Mouse (Mus musculus): Measurements from ENCODE around the gene Extl2.

Gene Extl2

DNA sequence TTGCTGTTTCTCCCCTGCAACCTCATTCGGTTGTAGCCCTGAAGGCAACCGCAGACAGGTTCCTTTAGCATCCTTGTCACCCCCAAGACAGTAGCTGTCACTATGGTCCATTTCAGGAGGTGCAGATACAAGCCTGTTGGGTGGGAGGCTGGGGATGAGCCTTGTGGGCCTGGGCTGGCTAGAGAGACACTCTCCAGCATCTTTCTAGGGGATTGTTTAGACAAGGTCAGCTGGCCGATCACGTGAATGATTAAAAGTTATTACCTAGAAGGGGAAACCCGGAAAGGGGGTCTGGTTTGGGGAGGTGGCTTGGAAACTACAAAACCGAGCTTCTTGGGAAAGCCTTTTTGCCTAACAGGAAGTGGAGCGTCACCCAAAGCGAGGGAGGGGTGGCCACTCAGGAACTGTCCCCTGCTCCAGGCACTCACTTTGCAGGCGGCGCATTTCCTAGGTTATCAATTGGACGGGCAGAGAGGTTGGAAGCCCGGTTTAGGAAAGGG, 729 bp downstream of the Extl2 start:
- DNase-seq (ENCODE audit: low spot score in 2 of 2) = peak; percentile 66 to 68

DNA sequence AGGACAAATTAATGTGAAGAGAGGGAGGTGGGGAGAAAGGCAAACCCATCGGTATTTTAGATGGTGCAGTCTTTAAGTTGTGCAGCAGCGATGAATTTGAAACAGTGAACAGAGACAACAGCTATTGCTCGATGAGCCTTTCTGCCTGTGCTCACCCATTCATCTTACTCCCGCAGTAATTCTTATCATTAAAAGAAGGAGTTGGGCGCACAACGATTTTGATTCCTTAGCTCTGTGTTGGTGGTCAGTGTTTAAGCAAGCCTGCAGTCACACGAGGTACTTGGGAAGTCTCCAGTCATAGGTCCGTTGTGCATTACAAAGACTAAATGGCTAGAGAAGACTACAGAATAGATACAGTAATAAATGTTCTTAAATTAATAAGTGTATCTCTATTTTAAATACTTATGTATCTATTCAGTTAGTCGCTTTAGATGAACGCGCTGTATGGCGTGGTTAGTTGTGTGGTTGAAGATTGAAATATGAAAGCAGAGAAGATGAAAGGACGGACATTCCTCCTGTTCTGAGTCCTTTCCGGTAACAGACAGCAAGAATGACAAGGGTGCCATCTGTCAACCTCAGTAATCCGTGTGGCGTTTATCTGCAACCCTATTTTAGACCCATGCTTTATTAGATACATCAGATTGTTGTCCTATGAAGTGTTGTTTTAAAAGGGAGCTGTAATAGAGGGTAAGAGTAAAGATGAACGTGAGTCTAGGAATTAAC, 2.5 kb downstream of the Extl2 start:
- DNase-seq (ENCODE audit: low spot score in 2 of 2) = no peak

DNA sequence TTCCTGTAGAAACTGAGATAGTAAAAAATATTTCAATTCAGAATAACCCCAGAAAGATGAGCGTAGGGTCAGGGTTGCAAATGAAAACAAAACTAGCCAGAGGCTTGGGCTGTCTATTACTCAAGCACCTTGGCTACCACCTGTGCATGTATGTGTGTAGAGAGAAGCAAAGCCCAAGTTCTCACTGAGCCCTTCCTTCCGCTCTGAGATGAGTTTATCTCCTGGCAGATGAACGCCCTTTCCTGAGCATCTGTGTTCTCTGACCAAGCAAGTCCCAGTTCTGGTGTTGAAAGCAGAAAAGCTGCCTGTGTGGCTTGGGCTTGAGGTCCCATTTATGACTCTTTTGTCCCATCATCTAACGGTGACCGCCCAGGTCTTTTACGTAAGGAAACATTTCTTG, 7.6 kb downstream of the Extl2 start:
- no peak for DNase-seq (ENCODE audit: low spot score in 2 of 2)

DNA sequence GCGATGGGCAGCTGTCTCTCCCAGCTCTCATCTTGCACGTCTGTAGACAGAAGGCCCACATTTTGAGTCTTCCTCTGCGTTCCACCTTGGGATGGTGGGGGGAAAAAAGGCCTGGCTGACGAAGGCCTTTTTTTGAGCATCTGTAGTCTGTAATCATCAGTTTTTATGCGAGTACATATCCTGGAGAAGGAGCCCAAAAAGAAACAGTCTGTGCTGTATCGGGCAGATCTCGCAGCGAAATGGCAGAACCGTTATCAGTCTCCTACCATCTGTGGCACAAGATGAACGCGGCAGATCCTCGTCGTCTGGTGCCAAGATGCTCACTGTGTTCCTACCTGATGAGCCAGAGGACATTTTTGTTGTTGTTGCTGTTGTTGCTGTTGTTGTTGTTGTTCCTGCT, 8.9 kb downstream of the Extl2 start:
- no peak for DNase-seq (ENCODE audit: low spot score in 2 of 2)

DNA sequence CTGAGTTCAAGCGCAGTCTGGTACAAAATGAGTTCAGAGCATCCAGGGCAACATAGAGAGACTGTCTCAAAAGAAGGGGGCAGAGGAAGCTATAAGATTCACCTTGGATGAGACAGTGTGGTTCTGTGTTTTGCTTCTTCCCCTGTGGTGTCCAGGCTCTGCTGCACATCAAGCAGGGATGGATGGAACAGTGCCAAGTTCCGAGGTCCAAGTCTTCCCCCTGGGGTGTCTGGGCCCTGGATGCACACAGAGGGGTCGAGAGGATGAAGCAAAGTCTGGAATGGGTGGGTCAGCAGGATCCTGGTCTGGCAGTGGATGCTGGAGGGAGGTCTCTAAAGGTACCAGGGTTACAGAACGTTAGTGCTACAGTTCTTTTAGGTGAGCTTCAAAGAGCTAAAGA, 11.3 kb downstream of the Extl2 start:
- DNase-seq (ENCODE audit: low spot score in 2 of 2) = no peak

DNA sequence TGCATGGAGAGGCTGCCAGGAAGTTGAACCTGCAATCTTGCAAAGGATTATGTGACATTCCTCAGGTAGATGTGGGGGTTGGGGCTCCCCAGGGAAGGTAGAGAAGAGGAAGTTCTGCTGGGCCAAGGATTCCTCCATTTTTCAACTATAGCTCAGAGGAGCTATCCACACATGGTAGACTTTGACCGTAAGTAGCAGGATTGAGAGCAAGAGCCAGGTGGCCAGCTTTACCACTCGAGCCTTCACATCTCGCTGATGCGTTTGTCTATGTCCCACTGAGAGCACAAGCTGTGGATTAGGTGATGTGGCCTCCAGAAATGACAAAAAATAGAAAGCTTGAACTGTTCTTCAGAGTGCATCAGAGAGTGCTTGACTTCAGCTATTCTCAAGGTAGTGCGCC, 11.9 kb downstream of the Extl2 start:
- DNase-seq (ENCODE audit: low spot score in 2 of 2) = no peak

DNA sequence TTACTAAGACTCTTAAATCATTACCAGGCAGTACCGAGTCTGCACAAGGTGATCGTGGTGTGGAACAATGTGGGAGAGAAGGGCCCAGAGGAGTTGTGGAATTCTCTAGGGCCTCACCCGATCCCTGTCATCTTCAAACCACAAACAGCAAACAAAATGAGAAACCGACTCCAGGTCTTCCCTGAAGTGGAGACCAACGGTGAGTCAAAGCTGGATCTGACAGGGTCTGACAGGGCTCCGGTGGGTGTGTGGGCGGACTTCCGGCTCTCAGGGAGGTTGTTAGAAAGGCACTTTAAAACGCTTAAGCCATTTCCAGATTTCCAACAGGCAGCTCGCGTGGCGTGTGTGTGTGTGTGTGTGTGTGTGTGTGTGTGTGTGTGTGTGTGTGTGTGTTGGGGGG, 17.0 kb downstream of the Extl2 start:
- no peak for DNase-seq (ENCODE audit: low spot score in 2 of 2)

DNA sequence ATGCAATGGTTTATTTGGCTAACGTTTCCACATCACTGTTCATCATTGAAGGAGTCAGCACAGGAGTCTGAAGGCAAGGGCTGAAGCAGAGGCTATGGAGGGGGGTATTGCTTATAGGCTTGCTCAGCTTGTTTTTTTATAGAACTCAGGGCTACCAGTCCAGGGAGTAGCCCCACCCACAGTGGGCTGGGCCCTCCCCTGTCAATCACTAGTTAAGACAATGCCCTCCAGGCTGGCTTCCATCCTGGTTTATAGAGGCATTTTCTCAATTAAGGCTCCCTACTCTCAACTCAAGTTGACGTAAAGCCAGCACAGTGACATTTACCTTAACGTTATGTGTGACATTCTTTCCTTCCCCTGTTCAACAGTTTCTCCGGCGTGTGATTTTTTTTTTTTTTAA, 17.4 kb downstream of the Extl2 start:
- DNase-seq (ENCODE audit: low spot score in 2 of 2) = no peak

DNA sequence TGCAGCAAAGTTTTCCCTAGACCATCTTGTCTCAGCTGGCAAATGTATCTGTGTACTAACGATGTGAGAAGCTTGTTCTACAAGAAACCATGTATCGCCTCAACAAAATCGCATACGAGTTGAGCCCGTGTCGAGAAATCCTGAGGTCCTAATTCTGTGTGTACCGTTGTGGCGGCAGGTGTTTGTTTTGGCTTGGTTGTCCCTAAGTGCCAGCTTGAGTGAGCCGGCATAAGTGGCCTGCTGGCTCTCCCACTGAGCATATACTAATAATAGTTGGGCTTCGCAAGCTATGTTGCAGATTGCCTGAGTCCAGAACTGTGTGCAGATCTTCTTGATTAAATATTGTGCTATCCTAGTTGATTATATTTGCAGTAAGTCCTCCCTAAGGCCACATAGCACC, 18.4 kb downstream of the Extl2 start:
- no peak for DNase-seq (ENCODE audit: low spot score in 2 of 2)

DNA sequence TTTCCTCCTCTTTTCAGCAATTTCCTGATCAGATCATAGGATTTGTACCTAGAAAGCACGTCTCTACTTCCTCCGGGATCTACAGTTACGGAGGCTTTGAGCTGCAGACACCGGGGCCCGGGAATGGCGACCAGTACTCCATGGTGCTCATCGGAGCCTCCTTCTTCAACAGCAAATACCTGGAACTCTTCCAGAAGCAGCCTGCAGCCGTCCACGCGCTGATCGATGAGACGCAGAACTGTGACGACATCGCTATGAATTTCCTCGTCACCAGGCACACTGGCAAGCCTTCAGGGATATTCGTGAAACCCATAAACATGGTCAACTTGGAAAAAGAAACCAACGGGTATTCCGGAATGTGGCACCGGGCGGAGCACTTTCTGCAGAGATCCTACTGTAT, 19.7 kb downstream of the Extl2 start:
- DNase-seq (ENCODE audit: low spot score in 2 of 2) = no peak

DNA sequence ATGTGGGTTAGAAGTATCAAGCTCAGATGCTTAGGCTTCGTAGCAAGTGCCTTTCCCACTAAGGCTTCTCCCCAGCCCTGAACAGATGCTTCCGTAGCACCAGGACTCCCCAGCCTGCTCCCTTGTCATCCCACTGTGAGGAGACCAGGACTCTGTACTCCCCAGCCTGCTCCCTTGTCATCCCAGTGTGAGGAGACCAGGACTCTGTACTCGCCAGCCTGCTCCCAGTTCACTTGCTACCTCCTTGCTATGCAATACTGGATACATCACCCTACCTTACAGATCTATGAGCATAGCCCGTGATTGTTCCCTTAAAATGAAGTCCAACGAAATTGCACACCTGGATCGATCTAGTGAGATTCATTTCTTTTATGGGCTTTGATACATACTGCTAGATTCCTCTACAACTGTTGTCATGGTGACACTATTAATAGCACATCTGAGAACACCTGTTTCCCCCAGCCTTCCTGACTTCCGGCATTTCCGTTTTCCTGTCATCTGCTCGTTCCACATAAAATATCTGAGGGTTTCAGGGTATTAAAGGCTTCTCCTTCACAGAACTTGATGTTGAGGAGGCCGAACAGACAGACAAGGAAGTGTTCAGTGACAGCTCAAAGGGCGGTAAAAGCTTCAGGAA, 23.0 kb downstream of the Extl2 start:
- DNase-seq (ENCODE audit: low spot score in 2 of 2) = no peak

DNA sequence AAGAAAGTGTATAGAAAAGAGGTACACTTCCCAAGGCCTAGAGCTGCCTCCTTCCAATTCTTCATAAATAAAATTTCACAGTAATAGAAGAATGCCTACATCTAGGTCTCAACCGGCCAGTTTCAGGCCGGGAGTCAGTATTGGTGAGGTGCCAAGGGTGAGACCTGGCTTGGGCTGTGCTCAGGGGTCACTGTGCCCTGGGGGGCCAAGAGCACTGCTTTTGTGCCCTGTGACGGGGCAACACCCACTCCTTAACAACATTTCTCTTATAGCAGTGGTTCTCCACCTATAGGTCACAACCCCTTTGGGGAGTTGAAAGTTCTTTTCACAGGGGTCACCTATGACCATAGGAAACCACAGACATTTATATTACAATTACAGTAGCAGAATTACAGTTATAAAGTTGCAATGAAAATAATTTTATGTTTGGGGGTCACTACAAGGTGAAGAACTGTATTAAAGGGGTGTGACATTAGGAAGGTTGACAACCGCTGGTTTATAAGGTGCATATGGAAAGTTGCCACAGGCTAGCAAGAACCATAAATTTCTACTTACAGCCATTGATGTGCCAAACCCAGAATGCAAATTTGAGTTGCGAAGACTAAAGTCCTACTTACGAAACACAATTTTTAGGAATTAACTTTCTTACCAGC, 26.1 kb downstream of the Extl2 start:
- DNase-seq (ENCODE audit: low spot score in 2 of 2) = no peak

DNA sequence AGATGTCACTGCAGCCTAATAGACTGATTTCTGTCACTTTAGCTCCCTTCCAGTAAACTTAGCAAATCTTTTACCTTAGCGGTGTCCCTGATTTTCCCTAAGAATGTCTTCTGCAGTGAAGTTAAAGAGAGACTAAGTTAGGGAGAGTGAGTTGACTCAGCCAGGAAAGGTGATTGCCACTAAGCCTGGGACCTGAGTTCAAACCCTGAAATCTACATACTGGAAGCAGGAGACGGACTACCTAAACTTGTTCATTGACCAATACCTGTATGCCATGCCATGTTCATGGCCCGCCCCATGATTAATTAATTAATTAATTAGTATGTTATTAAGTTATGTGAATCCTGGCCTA, 26.6 kb downstream of the Extl2 start:
- DNase-seq (ENCODE audit: low spot score in 2 of 2) = no peak

DNA sequence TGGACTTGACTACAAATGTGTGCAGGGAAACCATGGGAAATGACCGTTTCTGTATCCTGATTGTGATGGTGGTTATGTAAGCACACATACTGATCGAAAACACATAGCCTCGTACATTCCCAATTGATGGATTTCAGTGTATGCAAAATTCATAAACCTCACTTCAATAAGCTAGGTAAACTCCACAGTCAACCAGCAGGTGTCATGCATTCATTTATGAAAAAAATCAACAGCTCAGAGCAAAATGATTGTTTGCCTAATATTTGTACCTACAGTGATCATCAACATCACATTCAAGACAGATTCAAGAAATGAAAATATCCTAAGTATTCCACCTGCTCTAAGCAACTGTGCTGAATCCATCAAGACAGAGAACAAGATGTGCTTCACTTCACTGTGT, 33.5 kb downstream of the Extl2 start:
- no peak for DNase-seq (ENCODE audit: low spot score in 2 of 2)

DNA sequence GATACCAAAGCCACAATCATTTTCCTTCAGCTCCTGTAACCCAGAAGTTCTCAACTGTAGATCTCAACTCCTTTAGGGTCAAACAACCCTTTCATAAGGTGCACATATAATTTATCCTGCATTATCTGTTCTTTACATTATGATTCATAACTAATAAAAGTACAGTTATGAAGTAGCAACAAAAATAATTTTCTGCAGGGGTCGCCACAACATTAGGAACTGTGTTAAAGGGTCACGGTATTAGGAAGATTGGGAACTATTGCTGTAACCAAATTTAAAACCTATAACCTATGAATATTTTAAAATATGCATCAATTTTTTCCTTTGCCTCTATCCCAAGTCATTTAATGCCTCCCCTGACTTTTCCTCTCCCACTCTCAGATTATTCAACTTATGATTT, 38.7 kb downstream of the Extl2 start:
- no peak for DNase-seq (ENCODE audit: low spot score in 2 of 2)

DNA sequence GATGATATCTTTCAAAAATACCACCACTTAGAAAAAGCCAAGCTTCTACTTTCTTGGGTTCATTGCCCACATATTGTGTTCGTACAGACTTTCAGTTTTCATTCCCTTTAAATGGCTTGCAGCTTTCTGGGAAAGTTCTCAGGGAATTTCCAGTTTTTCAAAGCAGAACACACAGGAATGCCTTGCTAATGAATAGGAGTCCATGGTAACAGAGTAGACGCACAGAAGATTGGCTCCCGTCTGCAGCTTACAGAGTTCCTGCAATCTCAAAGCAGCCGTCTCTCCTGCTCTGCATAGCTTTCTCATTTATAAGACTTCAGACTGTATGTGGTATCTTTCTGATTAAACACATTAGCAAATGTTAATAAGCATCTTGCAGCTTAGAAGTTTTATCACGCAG, 39.8 kb downstream of the Extl2 start:
- DNase-seq (ENCODE audit: low spot score in 2 of 2) = no peak

DNA sequence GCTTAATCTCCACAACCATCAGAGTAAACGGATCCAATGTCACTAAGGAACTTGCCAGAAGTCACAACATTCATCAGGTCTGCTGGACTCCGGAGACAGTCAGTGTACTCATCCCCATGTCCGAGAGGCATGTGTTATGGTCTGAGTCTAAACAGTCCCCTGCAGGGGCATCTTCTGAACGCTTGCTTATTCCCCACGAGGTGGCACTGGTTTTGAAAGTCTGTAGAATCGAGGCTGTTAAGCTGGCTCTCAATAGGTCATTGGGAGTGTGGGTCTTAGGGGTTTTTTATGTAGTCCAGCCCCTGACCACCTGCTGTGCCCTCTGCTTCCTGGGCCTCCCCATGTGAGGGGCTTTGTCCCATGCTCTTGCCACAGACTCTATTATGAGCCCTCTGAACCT, 49.8 kb downstream of the Extl2 start:
- DNase-seq (ENCODE audit: low spot score in 2 of 2) = no peak

DNA sequence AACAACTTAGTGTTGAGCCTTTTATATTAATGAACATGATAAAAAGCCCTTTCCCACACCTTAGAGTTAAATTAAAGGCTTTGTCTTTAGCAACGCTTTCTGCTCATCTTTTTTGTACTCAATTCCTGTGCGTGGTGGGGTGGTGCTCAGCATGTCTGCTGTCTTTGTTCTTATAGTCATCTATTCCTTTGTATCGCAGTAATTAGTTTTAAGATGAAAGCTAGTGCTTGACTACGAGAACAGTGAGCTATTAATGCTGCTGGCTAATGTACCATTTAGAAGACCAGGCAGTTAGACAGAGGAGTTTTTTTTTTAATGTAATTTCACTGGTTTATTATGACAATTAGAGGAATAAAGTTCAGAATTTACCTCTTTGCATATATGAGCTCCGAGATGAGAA, 53.1 kb downstream of the Extl2 start:
- no peak for DNase-seq (ENCODE audit: low spot score in 2 of 2)

DNA sequence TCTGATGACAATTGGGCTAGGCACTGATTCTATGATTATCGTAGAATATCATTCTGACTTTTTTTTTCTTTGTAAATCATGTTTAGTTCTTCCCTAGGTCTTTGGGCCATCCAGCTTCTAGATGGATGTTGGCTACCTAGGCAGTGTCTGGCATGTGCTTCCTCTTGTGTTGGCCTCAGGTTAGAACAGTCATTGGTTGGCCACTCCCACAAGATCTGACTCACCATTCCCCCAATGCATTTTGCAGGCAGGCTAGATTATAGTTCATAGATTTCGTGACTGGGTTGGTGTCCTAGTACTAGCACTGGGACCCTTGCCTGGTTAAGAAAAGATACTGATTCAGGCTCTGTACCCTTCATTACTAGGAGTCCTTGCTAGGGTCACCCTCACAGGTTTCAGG, 54.9 kb downstream of the Extl2 start:
- DNase-seq (ENCODE audit: low spot score in 2 of 2) = no peak

DNA sequence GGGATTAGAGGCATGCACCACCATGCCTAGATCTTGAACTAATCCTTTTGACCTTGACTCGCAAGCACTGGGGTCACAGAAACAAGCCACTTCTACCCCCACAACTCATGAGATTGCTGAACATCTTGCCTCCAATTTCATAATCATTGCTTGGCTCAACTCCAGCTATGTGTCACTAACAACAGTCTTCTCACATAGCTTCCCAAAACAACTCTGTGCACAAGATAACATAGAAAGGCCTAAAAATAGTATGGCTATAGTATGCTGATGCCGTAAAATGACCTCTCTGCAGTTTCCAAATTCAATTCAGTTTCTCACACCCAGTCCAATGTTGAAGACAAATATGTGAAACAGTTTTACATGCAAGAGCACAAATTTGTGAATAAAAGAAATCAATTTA, 65.3 kb downstream of the Extl2 start:
- no peak for DNase-seq (ENCODE audit: low spot score in 2 of 2)

DNA sequence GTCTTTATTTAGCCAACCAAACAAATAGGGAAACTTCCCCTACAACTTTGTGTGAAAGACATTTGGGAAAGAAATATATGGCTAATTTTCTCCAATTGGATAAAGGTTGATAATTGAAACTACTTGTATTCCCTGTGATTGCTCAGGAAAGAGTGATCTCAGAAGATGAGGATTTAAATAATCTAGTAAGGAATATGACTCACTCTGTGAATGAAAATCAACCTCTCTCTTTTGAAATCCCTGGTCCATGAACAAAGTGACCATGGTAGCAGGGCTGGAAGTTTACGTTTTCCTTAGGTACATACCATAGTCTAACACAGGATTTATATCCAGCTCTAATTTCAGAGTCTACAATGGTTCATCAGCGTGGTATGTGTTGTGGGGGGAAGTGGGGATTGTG, 69.5 kb downstream of the Extl2 start:
- no peak for DNase-seq (ENCODE audit: low spot score in 2 of 2)

DNA sequence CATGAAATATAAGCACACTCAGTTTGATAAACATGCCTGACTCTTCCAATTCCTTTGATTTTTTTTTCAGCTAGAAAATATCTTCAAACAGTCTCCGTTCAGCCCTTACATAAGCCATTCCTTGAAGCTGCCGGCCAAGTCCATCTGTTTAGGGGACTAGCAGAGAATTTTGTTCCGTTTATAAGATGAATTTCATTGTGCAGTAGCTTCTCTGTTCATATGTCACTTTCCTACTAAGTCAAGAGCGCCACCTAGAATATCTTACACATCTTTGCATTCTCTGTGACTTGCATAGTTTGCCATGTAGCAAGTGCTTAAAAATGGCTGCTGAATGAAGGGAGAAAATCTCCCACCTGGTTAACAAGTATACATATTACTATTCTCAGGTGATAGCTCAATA, 71.2 kb downstream of the Extl2 start:
- no peak for DNase-seq (ENCODE audit: low spot score in 2 of 2)

Data from urinary bladder, postnatal 4 days (tissue).